Mouse (Mus musculus): ENCODE results near the gene Patl1. TPM values are rescaled to one million over a fixed set of nuclear protein-coding genes. Genes with fewer than 3 reads are reported as not detected.

Gene Patl1
- 3.5 and 5.7 TPM in 2 replicates for polyA plus RNA-seq (2012; rRNA removed)

DNA sequence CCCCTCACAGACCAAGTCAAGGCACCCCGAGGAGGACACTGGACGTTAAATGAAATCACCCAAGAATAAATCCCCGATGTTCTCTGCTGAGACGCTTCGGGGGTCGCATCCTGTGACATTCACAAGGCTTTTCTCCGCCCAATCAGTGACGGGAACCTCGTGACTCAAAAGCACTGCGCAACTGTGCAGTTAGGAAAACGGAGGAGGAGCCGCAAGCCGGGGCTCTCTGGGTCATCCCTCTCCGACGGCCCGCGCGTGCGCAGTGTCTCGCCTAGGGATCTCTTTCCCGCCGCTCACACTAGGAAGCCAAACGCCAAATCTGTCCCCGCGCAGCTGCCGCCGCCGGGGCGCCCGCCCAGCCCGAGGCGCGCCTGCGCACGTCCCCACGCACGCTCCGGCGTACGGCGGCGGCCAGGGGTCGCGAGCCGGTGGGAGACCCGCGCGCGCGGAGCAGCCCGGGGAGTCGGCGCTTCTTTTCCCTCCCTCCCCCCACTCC, at the start of gene Patl1:
Gene Patl1 (plus strand): TSS at position 363 of the 496 bp plus-strand sequence.

DNA sequence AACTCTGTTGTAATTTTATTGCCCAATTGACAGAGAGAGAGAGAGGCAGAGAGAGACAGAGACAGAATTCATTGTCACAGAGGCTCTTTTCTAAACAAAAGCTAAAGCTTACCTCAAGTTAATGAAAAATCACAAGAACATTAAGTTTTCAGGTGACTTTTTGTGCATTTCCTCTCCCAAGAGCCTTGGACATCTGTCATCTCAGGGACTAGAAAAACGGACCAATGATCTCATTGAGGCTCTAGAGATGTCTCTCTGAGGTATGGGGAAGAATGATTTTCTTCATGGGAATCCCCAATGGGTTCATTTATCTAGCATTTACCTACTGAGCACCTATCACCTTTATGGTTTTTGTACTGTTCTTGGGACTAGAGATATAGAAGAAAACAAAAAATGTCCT, 37.2 kb upstream of the Patl1 start, which contains the start of gene Olfr1419:
Gene Olfr1419 (minus strand): TSS at position 101 of the 400 bp plus-strand sequence.

DNA sequence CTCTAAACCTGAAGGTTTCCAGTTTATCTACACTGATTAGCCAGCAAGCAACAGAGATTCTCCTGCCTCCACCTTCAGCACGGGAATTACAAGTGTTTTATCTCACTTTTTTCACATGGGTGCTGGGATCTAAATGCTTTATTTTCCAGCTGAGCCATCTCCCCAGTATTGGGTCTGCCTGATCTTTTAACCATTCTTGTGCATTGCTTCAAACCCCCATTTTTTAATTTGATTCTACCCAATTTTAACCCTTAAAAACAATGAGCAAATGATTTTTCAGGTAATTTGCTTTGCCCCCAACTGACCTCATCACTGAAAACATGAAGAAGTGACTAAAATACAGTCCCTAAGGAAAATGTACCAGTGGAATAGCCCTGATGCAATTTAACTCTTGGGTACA, 25.9 kb upstream of the Patl1 start, which contains the start of gene Olfr1420:
Gene Olfr1420 (plus strand): TSS at position 301 of the 400 bp plus-strand sequence.

GRCm38 (mm10) chr19:11965023-11965942, 53.1 kb downstream of the Patl1 start, which contains the start of gene Osbp:
Gene Osbp (plus strand): TSS chr19:11965941.

Other genes starting within 250 kb of the Patl1 start
- gene Oosp1, start 221.2 kb upstream of the Patl1 start, polyA plus RNA-seq (2012; rRNA removed), result not detected in 2 replicates
- not detected in 2 replicates for gene Oosp3, start 215.3 kb upstream of the Patl1 start, polyA plus RNA-seq (2012; rRNA removed)
- gene Gif, start 164.8 kb upstream of the Patl1 start, polyA plus RNA-seq (2012; rRNA removed), result 631 and 840 TPM in 2 replicates
- 3.0 and 4.0 TPM in 2 replicates for gene Mrpl16, start 142.0 kb upstream of the Patl1 start, polyA plus RNA-seq (2012; rRNA removed)
- gene Stx3, start 93.0 kb upstream of the Patl1 start, polyA plus RNA-seq (2012; rRNA removed), result 7.2 and 10.5 TPM in 2 replicates
- not detected in 2 replicates for gene Olfr1417, start 73.2 kb upstream of the Patl1 start, polyA plus RNA-seq (2012; rRNA removed)
- gene Olfr1418, start 51.3 kb upstream of the Patl1 start, polyA plus RNA-seq (2012; rRNA removed), result not detected in 2 replicates
- gene Olfr1419, start 37.3 kb upstream of the Patl1 start, polyA plus RNA-seq (2012; rRNA removed), result not detected in 2 replicates
- gene Olfr1420, start 25.8 kb upstream of the Patl1 start, polyA plus RNA-seq (2012; rRNA removed), result not detected in 2 replicates
- 3.5 and 5.6 TPM in 2 replicates for gene Osbp, start 53.5 kb downstream of the Patl1 start, polyA plus RNA-seq (2012; rRNA removed)
- gene Olfr1423, start 128.9 kb downstream of the Patl1 start, polyA plus RNA-seq (2012; rRNA removed), result not detected in 2 replicates
- gene Olfr1424, start 150.3 kb downstream of the Patl1 start, polyA plus RNA-seq (2012; rRNA removed), result not detected in 2 replicates
- not detected in 2 replicates for gene Olfr1425, start 165.3 kb downstream of the Patl1 start, polyA plus RNA-seq (2012; rRNA removed)
- gene Olfr1426, start 179.6 kb downstream of the Patl1 start, polyA plus RNA-seq (2012; rRNA removed), result not detected in 2 replicates
- not detected in 2 replicates for gene Olfr1427, start 190.9 kb downstream of the Patl1 start, polyA plus RNA-seq (2012; rRNA removed)
- not detected in 2 replicates for gene Olfr1428, start 203.5 kb downstream of the Patl1 start, polyA plus RNA-seq (2012; rRNA removed)
- not detected in 2 replicates for gene Olfr76, start 210.8 kb downstream of the Patl1 start, polyA plus RNA-seq (2012; rRNA removed)